Mouse (Mus musculus): ENCODE measurements around the gene Iglon5. TPM values are rescaled to one million over a fixed set of nuclear protein-coding genes. Genes with fewer than 3 reads are reported as not detected.

Iglon5 gene
- polyA plus RNA-seq, 1 experiment from 2014 or later = 0.38 TPM

DNA sequence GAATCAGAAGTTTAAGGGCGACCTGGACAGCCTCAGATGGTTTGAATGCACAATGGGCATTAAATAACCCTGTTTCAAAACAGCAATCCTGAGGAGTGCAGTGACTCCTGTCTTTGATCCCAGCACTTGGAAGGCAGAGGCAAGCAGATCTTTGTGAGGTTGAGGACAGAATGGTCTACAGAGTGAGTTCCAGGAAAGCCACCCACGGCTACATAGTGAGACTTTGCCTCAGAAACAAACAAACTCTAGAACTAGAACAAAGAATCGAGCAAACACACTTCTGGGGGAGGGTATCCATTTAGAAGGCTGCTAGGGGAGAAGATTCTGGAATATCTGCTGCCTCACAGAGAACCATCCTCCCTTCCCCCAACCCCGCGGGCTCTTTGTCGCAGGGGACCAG, 49.4 kb downstream of the Iglon5 start, which contains the start of gene Cldnd2:
Cldnd2 (plus strand) TSS at position 301 of the 400 bp plus-strand sequence.
- no peak within 1 kb of the TSS for H3K27ac ChIP-seq
- WGBS = 80% methylated on average over 6 of the region's 6 CpGs

GRCm38 (mm10) chr7:43438611-43439010, 51.3 kb downstream of the Iglon5 start:
- Histone ChIP-seq H3K27ac (no peak overlapping the region), H3K9me3 (no peaks in the 10 kb centered on the region), H3K4me3 (replicated peaks) (no peak overlapping the region), H3K27me3 (replicated peaks) (no peaks in the 10 kb centered on the region), H3K36me3 (no peaks in the 10 kb centered on the region), H3K4me2 (replicated peaks) (no peak overlapping the region), H3K9ac (no peak overlapping the region), H3K4me1 (replicated peaks) (peaks cover 4% of the 10 kb centered on the region; the same call in 1 of the 2 replicates)
- 81% methylated on average over 4 of the region's 4 CpGs for WGBS
- no peak for ATAC-seq

More for the DNA sequence above, 49.4 kb downstream of the Iglon5 start, which contains the start of gene Cldnd2:
- no peak for ATAC-seq
- Histone ChIP-seq H3K36me3 (no peaks in the 10 kb centered on the region), H3K27me3 (replicated peaks) (no peaks in the 10 kb centered on the region), H3K9ac (no peak within 1 kb of the TSS), H3K4me2 (replicated peaks) (no peak within 1 kb of the TSS), H3K4me1 (replicated peaks) (peaks cover 10% of the 10 kb centered on the region), H3K4me3 (replicated peaks) (no peak within 1 kb of the TSS), H3K9me3 (no peaks in the 10 kb centered on the region)

- ATAC-seq = no peak
- no peaks in the 10 kb centered on the region for H3K36me3 ChIP-seq
- H3K9me3 ChIP-seq = no peaks in the 10 kb centered on the region
- no peaks in the 10 kb centered on the region for H3K4me1 ChIP-seq (replicated peaks)
- H3K27ac ChIP-seq = no peak within 1 kb of the TSS
- no peak within 1 kb of the TSS for H3K9ac ChIP-seq
- no peak within 1 kb of the TSS for H3K4me3 ChIP-seq (replicated peaks)
- no peaks in the 10 kb centered on the region for H3K27me3 ChIP-seq (replicated peaks)
- H3K4me2 ChIP-seq (replicated peaks) = no peak within 1 kb of the TSS
- 70% methylated on average over 10 of the region's 10 CpGs for WGBS
These were observed 53.3 kb downstream of the Iglon5 start, which contains the start of gene Nkg7 for GRCm38 (mm10) chr7:43436341-43437255. Nkg7 (plus strand) TSS chr7:43437073.

GRCm38 (mm10) chr7:43434676-43435075, 55.2 kb downstream of the Iglon5 start:
- no peaks in the 10 kb centered on the region for H3K27me3 ChIP-seq (replicated peaks)
- H3K27ac ChIP-seq = no peak overlapping the region
- no peaks in the 10 kb centered on the region for H3K36me3 ChIP-seq
- no peak for ATAC-seq
- H3K9ac ChIP-seq = no peak overlapping the region
- no peak overlapping the region for H3K4me2 ChIP-seq (replicated peaks)
- whole genome bisulfite sequencing = 86% methylated on average over 5 of the region's 5 CpGs
- no peak overlapping the region for H3K4me3 ChIP-seq (replicated peaks)
- H3K9me3 ChIP-seq = no peaks in the 10 kb centered on the region
- no peaks in the 10 kb centered on the region for H3K4me1 ChIP-seq (replicated peaks)

GRCm38 (mm10) chr7:43432891-43433290, 57.0 kb downstream of the Iglon5 start:
- no peak for ATAC-seq
- Histone ChIP-seq H3K9me3 (no peaks in the 10 kb centered on the region), H3K4me2 (replicated peaks) (no peak overlapping the region), H3K36me3 (no peaks in the 10 kb centered on the region), H3K27ac (no peak overlapping the region), H3K27me3 (replicated peaks) (no peaks in the 10 kb centered on the region), H3K9ac (no peak overlapping the region), H3K4me1 (replicated peaks) (no peaks in the 10 kb centered on the region), H3K4me3 (replicated peaks) (no peak overlapping the region)
- 76% methylated on average over 4 of the region's 4 CpGs for WGBS

DNA sequence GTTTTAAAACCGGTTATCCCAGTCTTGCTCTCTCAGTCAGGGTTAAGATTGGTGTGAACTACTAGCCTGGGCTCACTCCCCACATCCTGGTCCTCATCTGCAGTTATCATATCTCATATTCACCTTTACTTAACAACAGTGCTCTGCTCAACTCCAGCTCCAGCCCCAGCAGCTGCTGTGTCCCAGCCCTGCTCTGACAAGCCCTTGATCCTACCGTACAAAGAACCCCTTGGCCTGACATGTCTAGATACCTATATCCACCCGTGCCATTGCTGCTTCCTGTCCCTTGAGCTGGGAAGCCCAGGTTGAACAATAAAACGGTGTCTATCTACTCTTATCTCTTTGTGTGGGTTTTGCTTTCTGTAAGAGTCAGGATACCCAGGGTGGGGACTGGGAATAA, 60.4 kb downstream of the Iglon5 start:
- ATAC-seq = peak; percentile 75
- H3K4me2 ChIP-seq (replicated peaks) = no peak overlapping the region
- no peak overlapping the region for H3K9ac ChIP-seq
- H3K36me3 ChIP-seq = no peaks in the 10 kb centered on the region
- no peak overlapping the region for H3K27ac ChIP-seq
- H3K4me3 ChIP-seq (replicated peaks) = no peak overlapping the region
- H3K9me3 ChIP-seq = no peaks in the 10 kb centered on the region
- 40% methylated on average over 4 of the region's 4 CpGs for WGBS
- H3K4me1 ChIP-seq (replicated peaks) = no peaks in the 10 kb centered on the region
- H3K27me3 ChIP-seq (replicated peaks) = no peaks in the 10 kb centered on the region

DNA sequence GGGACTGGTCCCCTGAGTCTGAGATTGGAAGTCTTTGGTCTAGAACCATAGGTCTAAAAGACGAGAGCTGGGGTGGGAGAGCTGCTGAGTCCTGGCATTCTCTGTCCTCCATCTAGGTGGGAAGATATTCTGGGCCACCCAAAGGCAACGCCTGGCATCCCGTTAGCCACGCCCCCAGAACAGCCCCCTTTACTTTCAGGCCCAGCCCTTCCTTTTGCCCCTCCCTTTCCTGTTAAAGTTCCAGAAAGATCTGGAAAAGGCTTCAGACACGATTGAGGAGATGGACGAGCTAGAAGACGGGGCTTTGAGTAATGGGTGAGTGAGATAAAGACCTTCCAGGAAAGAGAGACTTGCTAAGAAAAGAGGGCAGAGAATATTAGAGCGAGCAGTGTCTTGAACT, 62.5 kb downstream of the Iglon5 start, which contains the start of gene Lim2:
Lim2 (plus strand) TSS at position 265 of the 400 bp plus-strand sequence.
- no peaks in the 10 kb centered on the region for H3K27me3 ChIP-seq (replicated peaks)
- no peak within 1 kb of the TSS for H3K4me3 ChIP-seq (replicated peaks)
- no peaks in the 10 kb centered on the region for H3K9me3 ChIP-seq
- H3K4me1 ChIP-seq (replicated peaks) = no peaks in the 10 kb centered on the region
- 91% methylated on average over 8 of the region's 8 CpGs for WGBS
- ATAC-seq = no peak
- no peak within 1 kb of the TSS for H3K27ac ChIP-seq
- no peak within 1 kb of the TSS for H3K9ac ChIP-seq
- H3K36me3 ChIP-seq = no peaks in the 10 kb centered on the region
- H3K4me2 ChIP-seq (replicated peaks) = no peak within 1 kb of the TSS

DNA sequence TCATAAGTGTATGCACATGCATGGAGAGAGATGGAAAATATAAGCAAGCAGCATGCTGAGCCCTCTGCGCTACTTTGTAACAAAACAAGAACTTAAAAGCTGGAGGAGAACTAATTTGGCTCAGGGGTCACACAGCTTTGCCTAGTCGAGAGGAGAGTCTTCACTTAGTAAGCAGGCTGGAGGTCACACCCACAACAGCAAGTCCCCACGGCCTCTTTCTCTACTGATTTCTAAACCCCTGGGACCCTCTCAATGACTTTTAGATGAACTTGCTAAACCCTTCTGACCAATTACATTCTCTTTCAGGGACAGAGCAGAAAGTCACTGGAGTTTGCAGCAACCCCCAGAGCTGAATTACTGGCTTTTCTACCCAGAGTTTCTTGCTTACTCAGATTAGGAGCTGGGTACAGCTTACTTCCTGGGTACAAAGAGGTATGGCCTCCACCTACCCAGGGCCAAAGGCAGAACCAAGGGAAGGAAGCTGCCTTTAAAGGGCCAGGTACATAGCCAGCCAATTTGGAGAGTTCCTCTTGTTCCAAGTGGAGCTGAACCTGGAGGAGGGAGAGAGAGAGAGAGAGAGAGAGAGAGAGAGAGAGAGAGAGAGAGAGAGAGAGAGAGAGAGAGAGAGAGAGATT, 65.8 kb downstream of the Iglon5 start:
- Histone ChIP-seq H3K4me1 (replicated peaks) (no peaks in the 10 kb centered on the region), H3K9ac (no peak overlapping the region), H3K9me3 (no peaks in the 10 kb centered on the region), H3K36me3 (no peaks in the 10 kb centered on the region), H3K27me3 (replicated peaks) (no peaks in the 10 kb centered on the region), H3K4me2 (replicated peaks) (no peak overlapping the region), H3K27ac (no peak overlapping the region), H3K4me3 (replicated peaks) (no peak overlapping the region)
- 66% methylated on average over 3 of the region's 3 CpGs for WGBS
- ATAC-seq = no peak

GRCm38 (mm10) chr7:43422995-43423617, 66.8 kb downstream of the Iglon5 start:
- peak; percentile 94 for ATAC-seq
- Histone ChIP-seq H3K4me3 (replicated peaks) (no peak overlapping the region), H3K9ac (no peak overlapping the region), H3K4me1 (replicated peaks) (no peaks in the 10 kb centered on the region), H3K36me3 (no peaks in the 10 kb centered on the region), H3K9me3 (no peaks in the 10 kb centered on the region), H3K27me3 (replicated peaks) (no peaks in the 10 kb centered on the region), H3K4me2 (replicated peaks) (peak overlapping the region; percentile 35), H3K27ac (no peak overlapping the region)
- WGBS = 9% methylated on average over 11 of the region's 11 CpGs

Other genes starting within 250 kb of the Iglon5 start
- 8.6 and 10.7 TPM in 2 replicates for gene Zfp715, start 176.8 kb downstream of the Iglon5 start, polyA plus RNA-seq (2015; fragmentation: Nextera tagmentation; extraction: Ambion mirVana)
- gene Siglecf, start 138.7 kb downstream of the Iglon5 start, polyA plus RNA-seq (2015; fragmentation: Nextera tagmentation; extraction: Ambion mirVana) = 0.24 and 0.32 TPM in 2 replicates
- 0.28 and 0.30 TPM in 2 replicates for gene Siglecg, start 81.9 kb downstream of the Iglon5 start, polyA plus RNA-seq (2015; fragmentation: Nextera tagmentation; extraction: Ambion mirVana)
- gene Lim2, start 62.4 kb downstream of the Iglon5 start, polyA plus RNA-seq (2015; fragmentation: Nextera tagmentation; extraction: Ambion mirVana) = 0.97 and 1.2 TPM in 2 replicates
- gene Nkg7, start 53.0 kb downstream of the Iglon5 start, polyA plus RNA-seq (2015; fragmentation: Nextera tagmentation; extraction: Ambion mirVana) = 2.3 and 3.6 TPM in 2 replicates
- gene Cldnd2, start 49.3 kb downstream of the Iglon5 start, polyA plus RNA-seq (2015; fragmentation: Nextera tagmentation; extraction: Ambion mirVana) = 0.23 TPM in 1 of 2 replicates, not detected in the other
- gene Etfb, start 46.0 kb downstream of the Iglon5 start, polyA plus RNA-seq (2015; fragmentation: Nextera tagmentation; extraction: Ambion mirVana) = 429 and 478 TPM in 2 replicates
- 0.40 and 0.52 TPM in 2 replicates for gene Gm45233, start 45.9 kb downstream of the Iglon5 start, polyA plus RNA-seq (2015; fragmentation: Nextera tagmentation; extraction: Ambion mirVana)
- 2.4 and 4.1 TPM in 2 replicates for gene Vsig10l, start 26.9 kb downstream of the Iglon5 start, polyA plus RNA-seq (2015; fragmentation: Nextera tagmentation; extraction: Ambion mirVana)
- gene 4931406B18Rik, start 15.9 kb upstream of the Iglon5 start, polyA plus RNA-seq (2015; fragmentation: Nextera tagmentation; extraction: Ambion mirVana) = not detected in 2 replicates
- 1.8 and 1.9 TPM in 2 replicates for gene Cd33, start 54.4 kb upstream of the Iglon5 start, polyA plus RNA-seq (2015; fragmentation: Nextera tagmentation; extraction: Ambion mirVana)
- gene Zfp658, start 72.2 kb upstream of the Iglon5 start, polyA plus RNA-seq (2015; fragmentation: Nextera tagmentation; extraction: Ambion mirVana) = 2.7 and 2.8 TPM in 2 replicates
- 8.7 and 10.1 TPM in 2 replicates for gene Zfp719, start 89.5 kb upstream of the Iglon5 start, polyA plus RNA-seq (2015; fragmentation: Nextera tagmentation; extraction: Ambion mirVana)
- gene Zfp819, start 117.1 kb upstream of the Iglon5 start, polyA plus RNA-seq (2015; fragmentation: Nextera tagmentation; extraction: Ambion mirVana) = 0.09 TPM in 2 replicates
- 4.7 and 5.2 TPM in 2 replicates for gene Ceacam18, start 144.6 kb upstream of the Iglon5 start, polyA plus RNA-seq (2015; fragmentation: Nextera tagmentation; extraction: Ambion mirVana)
- gene Siglece, start 170.1 kb upstream of the Iglon5 start, polyA plus RNA-seq (2015; fragmentation: Nextera tagmentation; extraction: Ambion mirVana) = 1.6 and 1.8 TPM in 2 replicates
- gene Ctu1, start 181.9 kb upstream of the Iglon5 start, polyA plus RNA-seq (2015; fragmentation: Nextera tagmentation; extraction: Ambion mirVana) = 12.7 and 12.8 TPM in 2 replicates
- 0.15 TPM in 1 of 2 replicates, not detected in the other for gene Klk14, start 200.3 kb upstream of the Iglon5 start, polyA plus RNA-seq (2015; fragmentation: Nextera tagmentation; extraction: Ambion mirVana)
- 0.18 and 0.60 TPM in 2 replicates for gene Klk13, start 222.5 kb upstream of the Iglon5 start, polyA plus RNA-seq (2015; fragmentation: Nextera tagmentation; extraction: Ambion mirVana)

All from intestine, embryonic 15.5 days (tissue).